Mouse (Mus musculus) spleen, adult 2 months (tissue): ENCODE results near the gene Slc30a4. TPM values are rescaled to one million over a fixed set of nuclear protein-coding genes. Genes with fewer than 3 reads are reported as not detected.

ENCODE experiments used
- DNase-seq, 2 experiments: peaks; one replicate each; pipeline versions ENCODE4 v3.0.0 to v3.0.0-alpha.2; 2012 to 2021; ENCODE audit warnings: low spot score in 2 of 2, low read depth in 1 of 2
- H3K27ac ChIP-seq: fragments of 200-500 bp; 2 replicates; pipeline ENCODE4 v1.5.1; 2012; ENCODE audit warnings: low read length, inconsistent platforms; ENCODE audit not compliant: insufficient read depth
- H3K27me3 ChIP-seq: fragments of 200-500 bp; 2 replicates; pipeline ENCODE4 v1.6.1; 2012; ENCODE audit warnings: mild to moderate bottlenecking, moderate library complexity, low read length, inconsistent platforms; ENCODE audit not compliant: control insufficient read depth, insufficient read depth
- H3K36me3 ChIP-seq: fragments of 200-500 bp; 2 replicates; pipeline ENCODE4 v1.6.1; 2012; ENCODE audit warnings: mild to moderate bottlenecking, low read length, inconsistent platforms; ENCODE audit not compliant: control insufficient read depth, insufficient read depth
- H3K4me1 ChIP-seq: fragments of 200-500 bp; 2 replicates; pipeline ENCODE4 v1.6.1; 2011; ENCODE audit warnings: inconsistent platforms; ENCODE audit not compliant: control insufficient read depth, insufficient read depth, insufficient read length
- H3K4me3 ChIP-seq: fragments of 200-500 bp; 2 replicates; pipeline ENCODE4 v1.5.1; 2011; ENCODE audit warnings: mild to moderate bottlenecking, inconsistent platforms; ENCODE audit not compliant: insufficient read depth, insufficient read length; ENCODE audit errors: extremely low read depth
- CTCF ChIP-seq: fragments of 200-500 bp; IDR thresholded peaks from 2 replicates; pipeline ENCODE4 v1.5.1; 2011; ENCODE audit warnings: mild to moderate bottlenecking, inconsistent platforms; ENCODE audit not compliant: insufficient read depth, insufficient read length, insufficient replicate concordance; ENCODE audit errors: extremely low read depth
- POLR2A ChIP-seq: fragments of 200-500 bp; IDR thresholded peaks from 2 replicates; pipeline ENCODE4 v1.6.1; 2011; ENCODE audit warnings: low read depth, low read length, inconsistent platforms
- WGBS: fragments of 180-500 bp; shearing (Covaris S2); methylation state at CpG from one replicate; pipeline ENCODE4 v1.1.7; 2018; 5-methylcytosine and 5-hydroxymethylcytosine counted together
- polyA plus RNA-seq: library from polyadenylated mRNA; depleted of rRNA; stranded (reverse); fragments of >200 nt; gene quantifications from 2 replicates; pipeline ENCODE4 v1.2.3, GENCODE M21; 2012

Gene Slc30a4
- polyA plus RNA-seq, 1 experiment: 1.8 TPM

- Histone ChIP-seq H3K27me3 (no peaks in the 10 kb centered on the region), H3K27ac (no peak overlapping the region), H3K36me3 (no peaks in the 10 kb centered on the region), H3K4me3 (no peak overlapping the region), H3K4me1 (peaks cover 4% of the 10 kb centered on the region; the same call in 1 of the 2 replicates)
- no peak for DNase-seq
- WGBS: 76% methylated on average over 3 of the region's 3 CpGs
- TF ChIP-seq CTCF (no peak), POLR2A (no peak)
Measured at GRCm38 (mm10) chr2:122708080-122708479, 5.6 kb upstream of the Slc30a4 start.

GRCm38 (mm10) chr2:122704572-122704971 lies 2.1 kb upstream of the Slc30a4 start:
- no peak for TF ChIP-seq POLR2A
- no peak for TF ChIP-seq CTCF
- Histone ChIP-seq H3K36me3 (no peaks in the 10 kb centered on the region), H3K27me3 (no peaks in the 10 kb centered on the region), H3K27ac (no peak overlapping the region), H3K4me3 (no peak overlapping the region), H3K4me1 (no peaks in the 10 kb centered on the region)
- DNase-seq: no peak
- 90% methylated on average over 2 of the region's 2 CpGs for whole genome bisulfite sequencing

GRCm38 (mm10) chr2:122701871-122702180 lies 637 bp downstream of the Slc30a4 start:
- WGBS: under 1% methylated on average over 15 of the region's 15 CpGs
- no peaks in the 10 kb centered on the region for H3K36me3 ChIP-seq
- H3K4me1 ChIP-seq: peaks cover 2% of the 10 kb centered on the region; the same call in 1 of the 2 replicates
- H3K27ac ChIP-seq: no peak overlapping the region
- TF ChIP-seq CTCF: no peak
- TF ChIP-seq POLR2A: no peak
- peak overlapping the region; percentile 65 for H3K4me3 ChIP-seq
- H3K27me3 ChIP-seq: no peaks in the 10 kb centered on the region
- no peak for DNase-seq

- Histone ChIP-seq H3K4me1 (peaks cover 2% of the 10 kb centered on the region; the same call in 1 of the 2 replicates), H3K27me3 (no peaks in the 10 kb centered on the region), H3K4me3 (no peak overlapping the region; the same call in 1 of the 2 replicates), H3K27ac (no peak overlapping the region), H3K36me3 (no peaks in the 10 kb centered on the region)
- no peak for DNase-seq
- TF ChIP-seq POLR2A (no peak), CTCF (no peak)
- WGBS: 85% methylated on average over 8 of the region's 8 CpGs
Measured at GRCm38 (mm10) chr2:122701012-122701411, 1.5 kb downstream of the Slc30a4 start.

DNA sequence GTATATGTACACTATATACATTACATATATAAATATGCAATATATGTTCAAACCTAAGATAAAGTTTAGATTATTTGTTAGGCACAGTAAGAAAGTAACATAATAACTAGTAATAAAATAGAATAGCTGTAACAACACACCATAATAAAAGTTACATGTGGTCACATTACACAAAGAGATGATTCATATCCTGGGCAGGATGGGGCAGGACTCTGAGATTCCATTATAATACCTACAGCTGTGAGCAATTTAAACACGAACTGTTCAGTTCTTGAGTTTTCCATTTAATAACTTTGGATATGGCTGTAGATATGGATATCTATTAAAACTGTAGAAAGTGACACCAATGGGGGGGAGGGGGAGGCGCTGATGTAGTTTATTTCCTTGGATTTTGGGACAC lies 4.9 kb downstream of the Slc30a4 start:
- 85% methylated on average over 2 of the region's 2 CpGs for WGBS
- no peaks in the 10 kb centered on the region for H3K36me3 ChIP-seq
- TF ChIP-seq CTCF (no peak), POLR2A (no peak)
- H3K27ac ChIP-seq: no peak overlapping the region
- H3K4me3 ChIP-seq: no peak overlapping the region
- H3K4me1 ChIP-seq: peaks cover 2% of the 10 kb centered on the region; the same call in 1 of the 2 replicates
- H3K27me3 ChIP-seq: no peaks in the 10 kb centered on the region
- no peak for DNase-seq

- no peaks in the 10 kb centered on the region for H3K27me3 ChIP-seq
- peaks cover 8% of the 10 kb centered on the region for H3K36me3 ChIP-seq
- no peak for DNase-seq
- TF ChIP-seq CTCF: no peak
- TF ChIP-seq POLR2A: no peak
- WGBS: 87% methylated on average over 6 of the region's 6 CpGs
- H3K27ac ChIP-seq: no peak overlapping the region
- no peaks in the 10 kb centered on the region for H3K4me1 ChIP-seq
- H3K4me3 ChIP-seq: no peak overlapping the region
Measured at GRCm38 (mm10) chr2:122686665-122687064, 15.8 kb downstream of the Slc30a4 start.

DNA sequence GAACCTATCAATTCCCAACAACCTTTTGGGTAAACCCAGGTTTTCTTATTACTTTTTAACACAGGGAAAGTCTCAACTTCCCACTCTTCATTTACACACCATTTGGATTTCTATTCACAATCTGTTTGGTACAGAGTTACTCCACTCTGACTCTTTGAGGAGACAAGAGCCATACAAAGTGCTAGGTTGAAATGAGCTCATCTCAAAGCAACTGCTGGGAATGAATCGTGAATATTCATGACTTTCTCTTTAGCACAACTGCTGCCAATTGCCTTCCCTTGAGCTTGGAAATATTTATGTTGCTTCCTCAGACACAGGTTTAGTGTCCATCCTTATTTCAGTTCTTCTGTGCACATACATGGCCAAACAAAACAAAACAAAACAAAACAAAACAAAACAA lies 18.8 kb downstream of the Slc30a4 start:
- peaks cover 8% of the 10 kb centered on the region for H3K36me3 ChIP-seq
- TF ChIP-seq CTCF (no peak), POLR2A (no peak)
- no peaks in the 10 kb centered on the region for H3K4me1 ChIP-seq
- H3K4me3 ChIP-seq: no peak overlapping the region
- no peaks in the 10 kb centered on the region for H3K27me3 ChIP-seq
- 86% methylated on average over 1 of the region's 1 CpGs for WGBS
- H3K27ac ChIP-seq: no peak overlapping the region
- no peak for DNase-seq
